Mouse (Mus musculus) MEL (cell line): Measurements from ENCODE around the gene Slc25a17. TPM values are rescaled to one million over a fixed set of nuclear protein-coding genes. Genes with fewer than 3 reads are reported as not detected.

Experiments
- DNase-seq: peaks from one replicate; pipeline ENCODE4 v3.0.0; 2011; ENCODE audit warnings: low read depth, low spot score
- H3K27ac ChIP-seq: 2 replicates; pipeline ENCODE4 v1.5.1; 2012; ENCODE audit warnings: low read depth, mild to moderate bottlenecking, control low read depth, low read length, moderate library complexity; ENCODE audit not compliant: control insufficient read depth
- H3K27me3 ChIP-seq, 2 experiments: fragments of 150-350 bp in 1 of 2; sonication (generic) in 1 of 2; 2 replicates each; pipeline ENCODE4 v1.6.1; 2012; ENCODE audit warnings: low read length in 2 of 2, mild to moderate bottlenecking in 2 of 2, improper control_type of control experiment in 1 of 2, moderate library complexity in 1 of 2; ENCODE audit not compliant: insufficient read depth in 2 of 2, control insufficient read depth in 1 of 2
- H3K36me3 ChIP-seq, 2 experiments: 2 replicates each; pipeline ENCODE4 v1.6.1; 2012 to 2014; ENCODE audit warnings: low read length in 2 of 2, improper control_type of control experiment in 1 of 2, inconsistent platforms in 1 of 2, mild to moderate bottlenecking in 1 of 2; ENCODE audit not compliant: insufficient read depth in 2 of 2, control insufficient read depth in 1 of 2
- H3K4me1 ChIP-seq, 2 experiments: fragments of 150-350 bp in 1 of 2; sonication (generic) in 1 of 2; 2 replicates each; pipeline ENCODE4 v1.6.1; 2012; ENCODE audit warnings: low read length in 2 of 2, improper control_type of control experiment in 1 of 2, mild to moderate bottlenecking in 1 of 2; ENCODE audit not compliant: insufficient read depth in 2 of 2, control insufficient read depth in 1 of 2
- H3K4me3 ChIP-seq, 2 experiments: fragments of 150-350 bp in 1 of 2; sonication (generic) in 1 of 2; 2 replicates each; pipeline ENCODE4 v1.5.1; 2012; ENCODE audit warnings: low read depth in 2 of 2, low read length in 2 of 2, mild to moderate bottlenecking in 2 of 2, moderate library complexity in 2 of 2, control low read depth in 1 of 2, improper control_type of control experiment in 1 of 2; ENCODE audit not compliant: control insufficient read depth in 1 of 2, insufficient read depth in 1 of 2
- H3K79me2 ChIP-seq: 2 replicates; pipeline ENCODE4 v1.6.1; 2012; ENCODE audit warnings: mild to moderate bottlenecking, low read length, moderate library complexity; ENCODE audit not compliant: control insufficient read depth, poor library complexity, insufficient read depth
- H3K9ac ChIP-seq: 2 replicates; pipeline ENCODE4 v1.6.1; 2012; ENCODE audit warnings: low read depth, mild to moderate bottlenecking, control low read depth, low read length, moderate library complexity; ENCODE audit not compliant: control insufficient read depth, poor library complexity, severe bottlenecking
- H3K9me3 ChIP-seq: fragments of 150-350 bp; sonication (generic); replicated peaks from 2 replicates; pipeline ENCODE4 v1.6.1; 2012; ENCODE audit warnings: mild to moderate bottlenecking, low read length, improper control_type of control experiment, moderate library complexity; ENCODE audit not compliant: insufficient read depth
- CHD1 ChIP-seq: IDR thresholded peaks from 2 replicates; pipeline ENCODE4 v1.6.1; 2012; ENCODE audit warnings: low read depth, mild to moderate bottlenecking, inconsistent platforms, low read length, improper control_type of control experiment
- CHD2 ChIP-seq: IDR thresholded peaks from 2 replicates; pipeline ENCODE4 v1.6.1; 2011; ENCODE audit warnings: low read length, improper control_type of control experiment
- CTCF ChIP-seq, 3 experiments: IDR thresholded peaks in 2 of 3; conservative IDR thresholded peaks in 1 of 3; 2 replicates each; pipeline ENCODE4 v1.5.1; 2011 to 2012; ENCODE audit warnings: low read length in 3 of 3, low read depth in 2 of 3, mild to moderate bottlenecking in 2 of 3, improper control_type of control experiment in 1 of 3, inconsistent platforms in 1 of 3, mixed read lengths in 1 of 3, moderate library complexity in 1 of 3; ENCODE audit not compliant: control insufficient read depth in 1 of 3, insufficient read depth in 1 of 3, poor library complexity in 1 of 3, severe bottlenecking in 1 of 3
- E2F4 ChIP-seq: IDR thresholded peaks from 2 replicates; pipeline ENCODE4 v1.6.1; 2011; ENCODE audit warnings: low read depth, low read length, improper control_type of control experiment, borderline replicate concordance
- ELF1 ChIP-seq: IDR thresholded peaks from 2 replicates; pipeline ENCODE4 v1.6.1; 2014; ENCODE audit warnings: low read depth, mild to moderate bottlenecking, inconsistent platforms, low read length, improper control_type of control experiment, moderate library complexity
- GABPA ChIP-seq: IDR thresholded peaks from 2 replicates; pipeline ENCODE4 v1.6.1; 2012; ENCODE audit warnings: low read depth, mild to moderate bottlenecking, inconsistent platforms, low read length, improper control_type of control experiment, moderate library complexity
- HCFC1 ChIP-seq: IDR thresholded peaks from 2 replicates; pipeline ENCODE4 v1.6.1; 2012; ENCODE audit warnings: low read depth, mild to moderate bottlenecking, inconsistent platforms, low read length, improper control_type of control experiment, moderate library complexity
- JUND ChIP-seq: IDR thresholded peaks from 2 replicates; pipeline ENCODE4 v1.6.1; 2011; ENCODE audit warnings: low read depth, mild to moderate bottlenecking, improper control_type of control experiment, low read length
- KAT2A ChIP-seq: conservative IDR thresholded peaks from 2 replicates; pipeline ENCODE4 v1.6.1; 2012; ENCODE audit warnings: low read depth, low read length, improper control_type of control experiment, inconsistent platforms
- MAX ChIP-seq: IDR thresholded peaks from 2 replicates; pipeline ENCODE4 v1.6.1; 2011; ENCODE audit warnings: low read length, improper control_type of control experiment
- MAZ ChIP-seq: IDR thresholded peaks from 2 replicates; pipeline ENCODE4 v1.6.1; 2012; ENCODE audit warnings: low read depth, mild to moderate bottlenecking, inconsistent platforms, low read length, improper control_type of control experiment
- MXI1 ChIP-seq: IDR thresholded peaks from 2 replicates; pipeline ENCODE4 v1.6.1; 2011; ENCODE audit warnings: mild to moderate bottlenecking, low read depth, low read length, improper control_type of control experiment
- NELFE ChIP-seq: IDR thresholded peaks from 2 replicates; pipeline ENCODE4 v1.6.1; 2011; ENCODE audit warnings: low read depth, low read length, improper control_type of control experiment
- NRF1 ChIP-seq: IDR thresholded peaks from 2 replicates; pipeline ENCODE4 v1.6.1; 2014; ENCODE audit warnings: low read depth, mild to moderate bottlenecking, inconsistent platforms, low read length, improper control_type of control experiment, moderate library complexity; ENCODE audit not compliant: poor library complexity, insufficient read depth, severe bottlenecking
- POLR2A ChIP-seq, 2 experiments: IDR thresholded peaks; 2 replicates each; pipeline ENCODE4 v1.6.1; 2011 to 2012; ENCODE audit warnings: low read length in 2 of 2, mild to moderate bottlenecking in 2 of 2, control low read depth in 1 of 2, improper control_type of control experiment in 1 of 2, low read depth in 1 of 2, moderate library complexity in 1 of 2; ENCODE audit not compliant: control insufficient read depth in 1 of 2, insufficient read depth in 1 of 2, poor library complexity in 1 of 2
- POLR2AphosphoS2 ChIP-seq: IDR thresholded peaks from 2 replicates; pipeline ENCODE4 v1.6.1; 2011; ENCODE audit warnings: low read length, improper control_type of control experiment
- RAD21 ChIP-seq: IDR thresholded peaks from 2 replicates; pipeline ENCODE4 v1.6.1; 2011; ENCODE audit warnings: mild to moderate bottlenecking, low read depth, low read length, improper control_type of control experiment
- TAL1 ChIP-seq: IDR thresholded peaks from 2 replicates; pipeline ENCODE4 v1.6.1; 2012; ENCODE audit warnings: mild to moderate bottlenecking, inconsistent platforms, low read length, moderate library complexity, mixed read lengths
- TBP ChIP-seq: IDR thresholded peaks from 2 replicates; pipeline ENCODE4 v1.8.0; 2011; ENCODE audit warnings: low read depth, low read length, improper control_type of control experiment
- ZMIZ1 ChIP-seq: IDR thresholded peaks from 2 replicates; pipeline ENCODE4 v1.6.1; 2012; ENCODE audit warnings: low read depth, mild to moderate bottlenecking, inconsistent platforms, low read length, improper control_type of control experiment, moderate library complexity
- polyA plus RNA-seq, 2 experiments: library from polyadenylated mRNA; stranded (reverse) in 1 of 2; unstranded in 1 of 2; fragments of >175 nt in 1 of 2; fragments of >200 nt in 1 of 2; gene quantifications; 2 replicates each; pipeline versions ENCODE4 v1.2.1 to v1.2.4; 2012; ENCODE audit warnings: low replicate concordance in 2 of 2, low read depth in 1 of 2; ENCODE audit not compliant: insufficient read length in 2 of 2, insufficient read depth in 1 of 2, missing spikeins in 1 of 2
- total RNA-seq: library from RNA; depleted of rRNA; stranded (reverse); fragments of 300-350 nt; gene quantifications from 2 replicates; pipeline ENCODE4 v1.2.3, GENCODE M21; 2012

Gene Slc25a17
- total and polyA plus RNA-seq, 3 experiments = 40.6 to 64.1 TPM; not detected in 1

GRCm38 (mm10) chr15:81336466-81336865, 24.1 kb downstream of the Slc25a17 start:
- peaks cover 0 to 5% of the 10 kb centered on the region in 2 experiments; a peak in 1 of 4 replicates for H3K4me1 ChIP-seq
- H3K27me3 ChIP-seq = no peaks in the 10 kb centered on the region
- H3K4me3 ChIP-seq = no peak overlapping the region
- no peak overlapping the region for H3K9ac ChIP-seq
- H3K36me3 ChIP-seq = peaks cover 3 to 10% of the 10 kb centered on the region in 2 experiments
- no peak overlapping the region for H3K27ac ChIP-seq
- H3K79me2 ChIP-seq = no peaks in the 10 kb centered on the region
- TF ChIP-seq POLR2A (IDR thresholded peaks at IDR 0.05; ENCODE audit: control insufficient read depth in 1 of 2, insufficient read depth in 1 of 2, low read depth in 1 of 2, low read length in 2 of 2, poor library complexity in 1 of 2) (no peak), RAD21 (no peak), GABPA (no peak), NRF1 (no peak), NELFE (no peak), E2F4 (no peak), TAL1 (no peak), CHD1 (no peak), MXI1 (no peak), MAZ (no peak), KAT2A (no peak), HCFC1 (no peak), TBP (no peak), CTCF (IDR thresholded peaks at IDR 0.05 in 2 of 3, conservative IDR thresholded peaks at IDR 0.05 in 1 of 3; ENCODE audit: control insufficient read depth in 1 of 3, insufficient read depth in 1 of 3, low read depth in 2 of 3, low read length in 3 of 3, poor library complexity in 1 of 3, severe bottlenecking in 1 of 3) (no peak), CHD2 (no peak), POLR2AphosphoS2 (no peak), JUND (no peak), MAX (no peak)
- DNase-seq = no peak
- no peaks in the 10 kb centered on the region for H3K9me3 ChIP-seq

DNA sequence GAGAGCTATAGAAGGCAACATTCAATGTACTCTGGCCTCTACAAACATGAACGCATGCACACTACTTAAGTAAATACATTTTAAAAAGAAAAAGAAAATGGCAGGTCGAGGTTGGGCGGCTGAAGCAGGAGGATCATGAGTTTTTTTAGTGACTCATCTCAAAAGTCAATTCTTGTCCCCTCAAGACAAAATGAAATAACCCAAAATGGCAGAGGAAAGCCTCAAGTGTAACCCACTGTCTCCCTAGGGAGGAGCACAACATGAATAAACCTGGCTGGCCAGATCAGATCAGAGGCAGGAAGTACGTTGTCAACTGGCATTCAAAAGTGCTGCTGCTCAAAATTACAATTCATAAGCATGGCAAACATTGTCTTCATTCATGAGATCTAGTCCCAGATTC, 28.1 kb downstream of the Slc25a17 start:
- DNase-seq = no peak
- Histone ChIP-seq H3K79me2 (no peaks in the 10 kb centered on the region), H3K36me3 (peaks cover 3 to 8% of the 10 kb centered on the region in 2 experiments)

More for the DNA sequence above, 28.1 kb downstream of the Slc25a17 start:
- H3K4me1 ChIP-seq = peaks cover 0 to 5% of the 10 kb centered on the region in 2 experiments; a peak in 1 of 4 replicates
- no peak overlapping the region for H3K9ac ChIP-seq
- TF ChIP-seq ELF1 (no peak), ZMIZ1 (no peak)
- H3K9me3 ChIP-seq = no peaks in the 10 kb centered on the region
- no peak overlapping the region for H3K27ac ChIP-seq
- H3K4me3 ChIP-seq = no peak overlapping the region
- no peaks in the 10 kb centered on the region for H3K27me3 ChIP-seq
